Mouse (Mus musculus) frontal cortex, postnatal 14 days (tissue): ENCODE measurements around the gene Adamts14.

Experiments used
- DNase-seq, 2 experiments: peaks; one replicate each; pipeline ENCODE4 v3.0.0; 2022; ENCODE audit warnings: low spot score in 2 of 2

Adamts14 gene

GRCm38 (mm10) chr10:61275669-61276110, 2.5 kb upstream of the Adamts14 start:
- no peak for DNase-seq

- DNase-seq = no peak
Observed at GRCm38 (mm10) chr10:61274532-61274931, 1.3 kb upstream of the Adamts14 start.

- DNase-seq = no peak
Observed at GRCm38 (mm10) chr10:61273844-61274215, 592 bp upstream of the Adamts14 start.

- DNase-seq = no peak
Observed at GRCm38 (mm10) chr10:61272631-61273030, 607 bp downstream of the Adamts14 start.

GRCm38 (mm10) chr10:61272089-61272626, 1.1 kb downstream of the Adamts14 start:
- no peak for DNase-seq

GRCm38 (mm10) chr10:61267378-61267777, 5.9 kb downstream of the Adamts14 start:
- DNase-seq = no peak

- DNase-seq = no peak
Observed at GRCm38 (mm10) chr10:61263606-61264005, 9.6 kb downstream of the Adamts14 start.

GRCm38 (mm10) chr10:61261229-61262156, 11.7 kb downstream of the Adamts14 start:
- peak in 1 of 2 experiments; percentile 19 for DNase-seq

- DNase-seq = peak; percentile 15 to 32
Observed at GRCm38 (mm10) chr10:61258131-61258530, 15.1 kb downstream of the Adamts14 start.

- DNase-seq = no peak
Observed at GRCm38 (mm10) chr10:61256665-61257064, 16.6 kb downstream of the Adamts14 start.

GRCm38 (mm10) chr10:61255190-61255589, 18.0 kb downstream of the Adamts14 start:
- DNase-seq = no peak

- peak in 1 of 2 experiments; percentile 20 for DNase-seq
Observed at GRCm38 (mm10) chr10:61254761-61255160, 18.5 kb downstream of the Adamts14 start.

- DNase-seq = no peak
Observed at GRCm38 (mm10) chr10:61249951-61250350, 23.3 kb downstream of the Adamts14 start.

- DNase-seq = no peak
Observed at GRCm38 (mm10) chr10:61248596-61249114, 24.6 kb downstream of the Adamts14 start.

- peak; percentile 53 to 56 for DNase-seq
Observed at GRCm38 (mm10) chr10:61246288-61246687, 26.9 kb downstream of the Adamts14 start.

GRCm38 (mm10) chr10:61241961-61242421, 31.2 kb downstream of the Adamts14 start:
- no peak for DNase-seq

GRCm38 (mm10) chr10:61240108-61240920, 32.9 kb downstream of the Adamts14 start:
- DNase-seq = no peak

- no peak for DNase-seq
Observed at GRCm38 (mm10) chr10:61237391-61237785, 35.9 kb downstream of the Adamts14 start.

GRCm38 (mm10) chr10:61236683-61237390, 36.4 kb downstream of the Adamts14 start:
- DNase-seq = no peak

- no peak for DNase-seq
Observed at GRCm38 (mm10) chr10:61235677-61236267, 37.5 kb downstream of the Adamts14 start.

GRCm38 (mm10) chr10:61234319-61234718, 38.9 kb downstream of the Adamts14 start:
- no peak for DNase-seq
